Mouse (Mus musculus) leukemia stem cell, adult 10-12 weeks (primary cell): ENCODE measurements around the gene Vsnl1. TPM values are rescaled to one million over a fixed set of nuclear protein-coding genes. Genes with fewer than 3 reads are reported as not detected.

Source experiments
- polyA plus RNA-seq: library from polyadenylated mRNA; stranded (reverse); fragments of >175 nt; gene quantifications from 2 replicates; pipeline ENCODE4 v1.2.3, GENCODE M21; 2012; ENCODE audit warnings: low replicate concordance

The Vsnl1 gene
- not detected in 2 replicates for polyA plus RNA-seq

DNA sequence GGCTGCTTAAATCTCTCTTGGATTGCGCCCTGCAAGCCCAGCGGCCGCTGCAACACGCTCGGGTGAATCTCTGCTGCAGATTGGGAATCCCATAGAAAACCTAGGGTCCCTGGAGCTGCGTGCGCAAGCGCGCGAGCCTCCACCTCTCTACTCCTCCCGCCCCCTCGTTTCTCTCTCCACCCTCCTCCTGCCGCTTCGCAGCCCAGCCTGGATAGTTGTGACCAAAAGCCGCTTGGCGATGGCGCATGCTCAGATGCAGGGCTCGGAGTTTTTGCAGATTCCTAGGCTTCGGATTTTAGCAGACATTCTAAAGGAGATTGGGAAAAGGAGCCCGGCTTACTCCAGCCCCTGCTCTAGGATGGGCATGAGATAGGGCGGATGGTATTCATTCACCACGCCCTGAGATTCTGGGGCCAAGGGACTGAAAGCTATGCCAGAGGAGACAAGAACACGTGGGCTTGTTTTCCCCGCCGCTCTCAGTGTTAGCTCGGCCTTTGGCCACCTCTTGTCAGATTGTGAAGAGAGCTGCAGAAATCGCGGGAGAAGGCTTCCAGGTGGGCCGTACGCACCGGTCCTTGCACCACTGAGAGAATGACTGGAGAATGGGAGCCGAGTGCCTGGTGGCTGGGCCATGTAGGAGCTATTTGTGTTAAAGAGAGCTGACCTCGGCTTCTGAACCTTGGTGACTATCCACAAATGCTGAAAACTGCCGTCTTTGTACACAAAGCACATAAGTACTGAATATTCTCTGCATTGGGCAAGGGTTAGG lies at the start of gene Vsnl1:
Gene Vsnl1, minus strand, starts transcription at position 117 of the 769 bp plus-strand sequence.

DNA sequence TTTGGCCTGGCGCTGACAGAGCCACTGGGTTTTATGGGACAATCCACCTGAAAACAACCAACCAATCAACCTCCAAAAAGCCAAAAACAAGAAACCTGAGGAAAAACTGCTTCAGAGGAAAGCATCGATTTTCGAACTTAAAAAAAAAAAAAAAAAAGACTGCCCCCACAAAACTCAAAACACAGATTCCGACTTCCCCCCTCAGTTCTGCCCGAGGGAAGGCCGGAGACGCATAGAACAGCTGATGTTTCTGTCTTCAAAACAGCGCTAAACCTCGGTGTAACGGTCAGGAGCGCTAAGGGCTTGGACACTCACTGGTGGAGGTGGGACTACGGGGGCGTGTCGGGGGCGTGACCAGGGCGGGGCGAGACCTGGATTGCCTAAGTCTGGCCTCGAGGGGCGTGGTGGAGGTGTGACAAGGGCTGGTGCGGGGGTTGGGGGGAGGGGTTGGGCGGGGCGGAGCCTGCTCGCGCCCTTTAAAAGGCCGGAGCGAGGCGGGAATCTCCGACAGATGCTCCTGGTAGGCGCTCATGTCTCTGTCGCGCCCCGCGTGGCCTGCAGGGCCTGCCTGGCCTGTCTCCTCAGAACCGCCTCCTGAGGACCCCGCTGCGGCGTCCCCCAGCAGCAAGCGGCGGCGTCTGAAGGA lies 19.3 kb upstream of the Vsnl1 start, which contains the start of gene Rad51ap2:
Gene Rad51ap2, plus strand, starts transcription at position 531 of the 646 bp plus-strand sequence.

Other genes with a start within 250 kb of the Vsnl1 start
- 0.55 TPM in 1 of 2 replicates, not detected in the other for gene Msgn1, start 227.6 kb downstream of the Vsnl1 start, polyA plus RNA-seq
- 0.35 and 1.8 TPM in 2 replicates for gene Gen1, start 170.8 kb downstream of the Vsnl1 start, polyA plus RNA-seq
- 43.7 and 74.5 TPM in 2 replicates for gene Smc6, start 170.7 kb downstream of the Vsnl1 start, polyA plus RNA-seq
- not detected in 2 replicates for gene Rad51ap2, start 19.5 kb upstream of the Vsnl1 start, polyA plus RNA-seq